Mouse (Mus musculus): ENCODE data around the gene Sohlh1.
A peak's percentile ranks its signal among the peaks of the same experiment; 100 is the strongest.

DNA sequence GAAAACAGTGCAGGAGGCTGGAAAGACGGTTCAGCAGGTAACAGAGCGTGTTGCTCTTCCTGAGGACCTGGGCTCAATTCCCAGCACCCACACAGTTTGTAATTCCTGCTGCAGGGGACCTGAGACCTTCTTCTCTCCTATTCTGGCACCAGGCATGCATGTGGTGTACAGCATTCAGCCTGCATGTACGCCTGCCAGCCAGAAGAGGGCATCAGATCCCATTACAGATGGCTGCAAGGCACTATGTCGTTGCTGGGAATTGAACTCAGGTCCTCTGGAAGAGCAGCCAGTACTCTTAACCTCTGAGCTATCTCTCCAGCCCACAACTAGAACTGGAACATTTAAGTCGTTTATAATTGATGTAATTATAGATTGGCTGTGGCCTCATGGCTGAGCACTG, 33.7 kb downstream of the Sohlh1 start:
- TF ChIP-seq CTCF (IDR thresholded peaks at IDR 0.05; ENCODE audit: control insufficient read depth, insufficient read depth, insufficient replicate concordance, low read depth, low read length) (peak; percentile 51; the same call in 1 of the 2 replicates), POLR2A (IDR thresholded peaks at IDR 0.05; ENCODE audit: control insufficient read depth, low read depth, low read length) (no peak)
